Mouse (Mus musculus) liver, embryonic 16.5 days (tissue): ENCODE data around the gene Spa17. TPM values are rescaled to one million over a fixed set of nuclear protein-coding genes. Genes with fewer than 3 reads are reported as not detected.

Source experiments
- ATAC-seq: fragments of 200-750 bp; cut with Nextera tagmentation; 2 replicates; pipeline ENCODE4 v1.8.0; 2017; ENCODE audit warnings: low read depth, mild to moderate bottlenecking, moderate number of reproducible peaks, moderate library complexity
- H3K27ac ChIP-seq: fragments of 300-500 bp; sonication (generic); 2 replicates; pipeline ENCODE4 v1.5.1; 2014; ENCODE audit warnings: mild to moderate bottlenecking, low read length
- H3K27me3 ChIP-seq: fragments of 300-500 bp; sonication (generic); 2 replicates; pipeline ENCODE4 v1.6.1; 2014; ENCODE audit warnings: low read depth, low read length, mixed read lengths; ENCODE audit not compliant: control insufficient read depth, insufficient read depth
- H3K36me3 ChIP-seq: fragments of 300-500 bp; sonication (generic); 2 replicates; pipeline ENCODE4 v1.6.1; 2014; ENCODE audit warnings: mild to moderate bottlenecking; ENCODE audit not compliant: control insufficient read depth, insufficient read depth
- H3K4me1 ChIP-seq: fragments of 300-500 bp; sonication (generic); 2 replicates; pipeline ENCODE4 v1.6.1; 2014; ENCODE audit warnings: low read depth, low read length, mixed read lengths; ENCODE audit not compliant: control insufficient read depth
- H3K4me2 ChIP-seq: fragments of 300-500 bp; sonication (generic); 2 replicates; pipeline ENCODE4 v1.6.1; 2014; ENCODE audit warnings: low read depth, low read length, mixed read lengths
- H3K4me3 ChIP-seq: fragments of 300-500 bp; sonication (generic); 2 replicates; pipeline ENCODE4 v1.5.1; 2014; ENCODE audit warnings: low read depth, mild to moderate bottlenecking, low read length
- H3K9ac ChIP-seq: fragments of 300-500 bp; sonication (generic); 2 replicates; pipeline ENCODE4 v1.6.1; 2014; ENCODE audit warnings: low read depth, low read length
- H3K9me3 ChIP-seq: fragments of 300-500 bp; sonication (generic); replicated peaks from 2 replicates; pipeline ENCODE4 v1.6.1; 2016; ENCODE audit warnings: low read length; ENCODE audit not compliant: control insufficient read depth
- WGBS: fragments of 180-500 bp; shearing (Covaris S2); extraction: QIAGEN DNeasy Blood & Tissue Kit; methylation state at CpG from one replicate; pipeline ENCODE4 v1.1.7; 2014; ENCODE audit not compliant: insufficient replicate concordance; 5-methylcytosine and 5-hydroxymethylcytosine counted together
- polyA plus RNA-seq: library from polyadenylated mRNA; unstranded; fragments of >200 nt; fragmentation: Nextera tagmentation; extraction: Ambion mirVana; gene quantifications from 2 replicates; pipeline ENCODE4 v1.2.1, GENCODE M21; 2015

The Spa17 gene
- polyA plus RNA-seq = 1.9 and 2.1 TPM in 2 replicates

- Histone ChIP-seq H3K36me3 (no peaks in the 10 kb centered on the region), H3K4me1 (peaks cover 12% of the 10 kb centered on the region), H3K27me3 (no peaks in the 10 kb centered on the region), H3K27ac (peak within 1 kb of the TSS; percentile 42; the same call in 1 of the 2 replicates), H3K4me2 (peak within 1 kb of the TSS; percentile 75), H3K9me3 (no peaks in the 10 kb centered on the region), H3K9ac (peak within 1 kb of the TSS; percentile 63), H3K4me3 (peak within 1 kb of the TSS; percentile 73)
- peak; percentile 98 for ATAC-seq
- under 1% methylated on average over 45 of the region's 45 CpGs for WGBS
Measured at GRCm38 (mm10) chr9:37613182-37613910, at the start of gene Spa17. Gene Spa17 (minus strand): TSS chr9:37613722.

- Histone ChIP-seq H3K4me1 (no peaks in the 10 kb centered on the region), H3K4me3 (no peak overlapping the region), H3K9ac (no peak overlapping the region), H3K36me3 (no peaks in the 10 kb centered on the region), H3K27ac (no peak overlapping the region), H3K4me2 (no peak overlapping the region), H3K27me3 (no peaks in the 10 kb centered on the region), H3K9me3 (no peaks in the 10 kb centered on the region)
- 41% methylated on average over 1 of the region's 1 CpGs for WGBS
- no peak for ATAC-seq
Measured at GRCm38 (mm10) chr9:37663210-37663609, 49.7 kb upstream of the Spa17 start.

DNA sequence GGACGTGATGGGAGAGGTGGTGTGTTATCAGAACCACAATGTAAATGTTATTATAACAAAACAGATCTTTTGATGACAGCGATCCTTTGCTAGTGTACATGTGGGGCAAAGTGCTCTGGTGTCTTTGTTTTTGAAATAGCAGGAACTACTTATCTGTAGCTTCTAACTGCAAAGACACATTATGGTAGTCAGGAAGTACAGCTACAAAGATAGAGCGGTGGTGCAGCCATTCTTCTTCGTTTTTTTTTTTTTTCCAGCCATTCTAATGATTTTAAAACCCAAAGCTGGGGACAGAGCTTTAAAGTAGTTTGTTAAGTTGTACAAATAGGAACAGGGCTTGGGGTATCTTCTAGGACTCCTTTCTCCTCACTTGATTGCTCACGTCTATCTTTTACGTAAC lies 45.9 kb upstream of the Spa17 start:
- no peak overlapping the region for H3K27ac ChIP-seq
- ATAC-seq = no peak
- no peaks in the 10 kb centered on the region for H3K36me3 ChIP-seq
- peaks cover 7% of the 10 kb centered on the region for H3K4me1 ChIP-seq
- H3K4me3 ChIP-seq = no peak overlapping the region
- H3K9me3 ChIP-seq = no peaks in the 10 kb centered on the region
- H3K4me2 ChIP-seq = no peak overlapping the region
- WGBS = 53% methylated on average over 6 of the region's 6 CpGs
- no peaks in the 10 kb centered on the region for H3K27me3 ChIP-seq
- H3K9ac ChIP-seq = no peak overlapping the region

- Histone ChIP-seq H3K4me3 (peak within 1 kb of the TSS; percentile 73), H3K9ac (peak within 1 kb of the TSS; percentile 74), H3K4me2 (peak within 1 kb of the TSS; percentile 65), H3K9me3 (no peaks in the 10 kb centered on the region), H3K4me1 (peaks cover 7% of the 10 kb centered on the region), H3K27ac (peak within 1 kb of the TSS; percentile 76), H3K36me3 (peaks cover 12% of the 10 kb centered on the region), H3K27me3 (no peaks in the 10 kb centered on the region)
- under 1% methylated on average over 36 of the region's 36 CpGs for WGBS
- ATAC-seq = peak; percentile 90
Measured at GRCm38 (mm10) chr9:37656931-37657481, 43.5 kb upstream of the Spa17 start, which contains the start of gene Tbrg1. Gene Tbrg1 (minus strand): TSS chr9:37657312.

- peak overlapping the region; percentile 73 for H3K4me3 ChIP-seq
- ATAC-seq = peak; percentile 7
- peak overlapping the region; percentile 76 for H3K27ac ChIP-seq
- peak overlapping the region; percentile 74 for H3K9ac ChIP-seq
- peaks cover 7% of the 10 kb centered on the region for H3K4me1 ChIP-seq
- H3K36me3 ChIP-seq = peaks cover 12% of the 10 kb centered on the region
- WGBS = under 1% methylated on average over 10 of the region's 10 CpGs
- no peaks in the 10 kb centered on the region for H3K27me3 ChIP-seq
- no peaks in the 10 kb centered on the region for H3K9me3 ChIP-seq
- peak overlapping the region; percentile 65 for H3K4me2 ChIP-seq
Measured at GRCm38 (mm10) chr9:37656439-37656881, 42.9 kb upstream of the Spa17 start.

- 31% methylated on average over 8 of the region's 8 CpGs for WGBS
- H3K9me3 ChIP-seq = no peaks in the 10 kb centered on the region
- no peak overlapping the region for H3K27ac ChIP-seq
- H3K4me1 ChIP-seq = peaks cover 7% of the 10 kb centered on the region
- H3K36me3 ChIP-seq = peaks cover 13% of the 10 kb centered on the region
- no peaks in the 10 kb centered on the region for H3K27me3 ChIP-seq
- H3K9ac ChIP-seq = peak overlapping the region; percentile 74
- H3K4me2 ChIP-seq = peak overlapping the region; percentile 65
- ATAC-seq = no peak
- H3K4me3 ChIP-seq = peak overlapping the region; percentile 73
Measured at GRCm38 (mm10) chr9:37655961-37656360, 42.4 kb upstream of the Spa17 start.

GRCm38 (mm10) chr9:37653836-37654235 lies 40.3 kb upstream of the Spa17 start:
- Histone ChIP-seq H3K4me1 (peaks cover 7% of the 10 kb centered on the region), H3K27ac (no peak overlapping the region), H3K36me3 (peaks cover 27% of the 10 kb centered on the region), H3K9me3 (no peaks in the 10 kb centered on the region), H3K4me3 (no peak overlapping the region), H3K9ac (no peak overlapping the region), H3K4me2 (no peak overlapping the region), H3K27me3 (no peaks in the 10 kb centered on the region)
- WGBS = 67% methylated on average over 5 of the region's 5 CpGs
- no peak for ATAC-seq

GRCm38 (mm10) chr9:37650639-37651038 lies 37.1 kb upstream of the Spa17 start:
- H3K36me3 ChIP-seq = peaks cover 31% of the 10 kb centered on the region
- H3K27ac ChIP-seq = no peak overlapping the region
- H3K4me2 ChIP-seq = no peak overlapping the region
- H3K9me3 ChIP-seq = no peaks in the 10 kb centered on the region
- 86% methylated on average over 5 of the region's 5 CpGs for WGBS
- H3K4me1 ChIP-seq = peaks cover 5% of the 10 kb centered on the region; the same call in 1 of the 2 replicates
- ATAC-seq = no peak
- no peak overlapping the region for H3K9ac ChIP-seq
- H3K27me3 ChIP-seq = no peaks in the 10 kb centered on the region
- H3K4me3 ChIP-seq = no peak overlapping the region

DNA sequence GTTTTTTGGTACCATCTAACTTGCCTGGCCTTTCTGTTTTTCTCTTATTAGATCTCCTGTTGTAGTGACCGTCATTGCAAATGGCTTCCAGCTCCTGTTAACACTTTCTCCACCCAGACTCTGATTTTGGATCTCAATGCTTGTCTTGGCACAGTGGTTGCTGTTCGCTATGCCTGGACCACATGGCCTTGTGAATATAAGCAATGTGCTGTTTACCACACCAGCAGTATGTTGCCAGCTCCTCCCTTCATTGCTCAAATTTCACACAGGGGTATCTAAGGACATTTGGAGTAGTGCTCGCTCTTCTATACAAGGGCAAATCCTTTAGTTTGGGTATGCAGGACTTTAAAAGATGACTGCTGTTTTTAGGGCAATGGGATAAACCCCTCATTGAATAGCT lies 32.7 kb upstream of the Spa17 start:
- Histone ChIP-seq H3K27me3 (no peaks in the 10 kb centered on the region), H3K9me3 (no peaks in the 10 kb centered on the region), H3K27ac (no peak overlapping the region), H3K9ac (no peak overlapping the region), H3K36me3 (peaks cover 19% of the 10 kb centered on the region), H3K4me1 (no peaks in the 10 kb centered on the region), H3K4me2 (no peak overlapping the region), H3K4me3 (no peak overlapping the region)
- 76% methylated on average over 3 of the region's 3 CpGs for WGBS
- no peak for ATAC-seq
